Mouse (Mus musculus) liver (tissue): ENCODE results near the gene Wdr59.

Experiments used
- DNase-seq: peaks from one replicate; pipeline ENCODE4 v3.0.0-alpha.2; 2020; ENCODE audit warnings: mixed read lengths

Wdr59 gene

DNA sequence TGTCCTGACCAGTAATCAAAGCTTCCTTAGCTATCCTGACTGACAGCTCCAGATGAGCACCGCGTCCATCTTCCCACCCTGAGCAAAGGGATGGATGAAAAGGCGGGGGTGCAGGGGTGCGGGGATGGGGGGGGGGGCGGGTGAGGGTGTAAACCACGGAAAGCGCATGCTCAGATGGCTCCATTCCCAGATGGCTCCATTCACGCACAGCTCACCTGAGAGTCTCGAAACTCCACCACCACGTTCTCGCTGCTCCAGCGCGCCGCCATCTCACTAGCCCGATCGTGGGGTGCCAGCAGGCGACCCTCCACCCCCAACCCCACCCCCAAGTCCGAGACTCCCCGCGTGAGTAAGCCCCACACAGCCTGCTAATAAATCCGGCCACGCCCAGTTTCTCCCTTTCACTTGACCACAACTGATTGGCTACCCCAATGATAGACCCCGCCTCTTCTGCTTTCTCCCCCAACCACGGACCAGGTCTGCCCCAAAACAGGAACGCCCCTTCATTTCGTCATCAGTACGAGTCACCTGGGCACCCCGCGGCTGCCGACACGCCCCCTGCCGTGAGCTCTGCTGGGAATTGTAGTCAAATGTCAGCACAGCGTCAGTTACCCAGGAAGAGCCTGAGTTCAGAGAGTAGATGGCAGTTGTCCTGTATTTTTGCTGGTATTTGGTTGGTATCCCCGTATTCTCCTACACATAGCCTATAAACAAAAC, at the start of gene Wdr59:
Gene Wdr59 (minus strand): TSS at position 380 of the 717 bp plus-strand sequence.
- DNase-seq, result peak; percentile 96

DNA sequence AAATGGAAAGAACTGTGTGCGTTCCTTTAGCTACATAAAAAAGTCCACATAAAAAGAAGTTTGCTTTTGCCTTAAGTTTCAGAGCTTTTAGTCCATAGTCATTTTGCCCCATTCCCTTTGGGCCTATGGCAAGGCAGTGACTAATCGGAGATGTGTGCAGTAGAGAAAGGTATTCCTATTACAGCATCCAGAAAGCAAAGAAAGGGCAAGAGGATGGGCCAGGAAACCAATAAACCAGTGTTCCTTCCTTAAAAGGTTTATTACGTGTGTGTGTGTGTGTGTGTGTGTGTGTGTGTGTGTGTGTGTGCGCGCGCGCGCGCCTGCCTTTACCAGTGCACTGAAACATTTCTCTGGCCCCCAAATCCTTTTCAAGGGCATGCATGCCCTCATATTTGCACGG, 49.8 kb upstream of the Wdr59 start:
- no peak for DNase-seq

DNA sequence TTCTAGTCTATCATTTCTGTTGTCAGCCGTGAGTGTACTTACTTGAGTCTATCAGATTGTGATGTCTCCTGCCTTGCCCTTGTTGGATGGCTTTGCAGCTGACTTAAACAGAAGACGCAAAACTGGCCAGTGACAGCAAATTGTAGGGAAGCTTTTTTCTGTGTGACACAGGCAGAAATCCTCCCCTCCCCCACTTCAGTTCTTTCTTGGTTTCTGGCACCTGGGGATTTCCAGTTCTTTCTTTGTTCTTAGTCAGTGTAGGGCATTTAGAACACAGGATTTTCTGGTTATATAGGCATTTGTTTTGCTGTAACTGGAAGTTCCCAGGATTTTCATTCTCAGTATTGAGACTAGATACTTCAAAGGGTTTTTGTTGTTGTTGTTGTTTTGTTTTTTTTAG, 48.5 kb upstream of the Wdr59 start:
- DNase-seq, result no peak

DNA sequence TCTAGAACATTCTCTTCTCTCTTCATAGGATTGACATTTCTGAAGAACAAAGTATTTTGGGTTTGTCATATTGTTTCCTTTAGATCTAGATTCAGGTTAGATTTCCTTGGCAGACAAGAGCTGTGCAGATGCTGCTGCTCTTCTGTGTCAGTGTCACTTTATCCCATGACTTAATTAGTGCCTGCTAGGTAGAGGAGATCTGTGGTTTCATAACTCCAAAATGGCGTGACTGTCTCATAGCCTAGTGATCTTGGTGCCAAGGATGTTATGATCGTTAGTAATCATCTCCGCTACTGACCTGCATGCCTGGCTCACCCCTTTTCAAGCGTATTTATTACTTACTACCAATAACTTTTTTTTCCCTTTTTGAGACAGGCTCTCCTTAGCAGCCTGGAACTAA, 48.0 kb upstream of the Wdr59 start:
- DNase-seq, result no peak

DNA sequence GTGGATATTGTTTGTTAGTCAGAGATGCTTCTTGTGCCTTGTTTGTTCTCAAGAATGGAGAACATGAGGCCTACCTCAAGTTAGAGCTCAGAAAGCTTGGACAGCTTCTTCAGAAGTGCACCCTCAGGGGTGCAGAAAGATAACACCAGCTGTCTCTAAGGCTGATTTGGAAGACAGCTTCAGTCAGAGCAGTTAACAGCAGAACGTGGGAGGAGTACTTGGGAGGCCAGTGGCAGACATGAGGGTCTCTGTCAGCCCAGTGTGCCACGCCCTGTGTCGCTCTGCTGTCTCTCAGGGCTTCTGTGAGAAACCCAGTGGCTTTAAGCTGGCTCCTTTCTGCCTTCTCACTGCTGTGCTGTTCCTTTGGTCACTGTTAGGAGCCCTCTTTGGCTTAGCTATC, 46.1 kb upstream of the Wdr59 start:
- peak; percentile 60 for DNase-seq

DNA sequence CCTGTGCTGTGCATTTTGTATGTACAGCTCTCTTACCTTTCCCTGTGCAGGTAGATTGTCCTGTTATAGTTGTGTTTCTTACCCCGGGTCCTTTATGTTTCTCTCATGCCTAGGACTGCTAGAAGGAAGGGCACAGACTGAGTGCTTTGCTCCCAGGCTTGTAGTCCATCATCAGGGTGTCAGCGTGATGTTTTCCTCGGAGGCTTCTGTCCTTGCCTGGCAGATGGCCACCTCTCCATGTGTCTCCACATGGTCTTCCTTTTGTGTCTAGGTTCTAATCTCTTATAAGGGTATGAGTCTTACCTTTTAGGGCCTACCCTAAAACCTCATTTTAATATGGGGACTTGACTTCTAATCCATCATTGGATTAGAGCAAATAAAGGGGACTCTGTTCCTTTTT, 45.7 kb upstream of the Wdr59 start:
- no peak for DNase-seq

DNA sequence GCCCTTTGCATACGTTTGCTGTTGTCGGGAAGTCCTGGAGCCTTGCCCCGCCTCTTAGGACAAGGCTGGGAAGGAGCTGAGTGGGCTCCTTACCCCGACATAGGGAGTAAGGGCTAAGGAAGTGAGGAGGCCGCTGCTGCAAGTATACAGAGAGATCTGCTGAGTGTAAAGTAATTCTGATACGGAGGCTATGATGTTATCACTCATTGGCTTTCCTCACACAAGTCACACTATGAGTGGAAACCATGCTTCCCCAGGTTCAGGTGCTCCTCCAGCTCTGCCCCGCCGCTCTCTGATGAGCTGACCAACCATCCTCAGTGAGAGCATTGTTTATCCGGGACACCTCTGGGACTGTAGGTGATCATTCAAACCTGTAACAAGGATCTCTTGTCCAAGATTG, 44.4 kb upstream of the Wdr59 start:
- DNase-seq, result no peak

DNA sequence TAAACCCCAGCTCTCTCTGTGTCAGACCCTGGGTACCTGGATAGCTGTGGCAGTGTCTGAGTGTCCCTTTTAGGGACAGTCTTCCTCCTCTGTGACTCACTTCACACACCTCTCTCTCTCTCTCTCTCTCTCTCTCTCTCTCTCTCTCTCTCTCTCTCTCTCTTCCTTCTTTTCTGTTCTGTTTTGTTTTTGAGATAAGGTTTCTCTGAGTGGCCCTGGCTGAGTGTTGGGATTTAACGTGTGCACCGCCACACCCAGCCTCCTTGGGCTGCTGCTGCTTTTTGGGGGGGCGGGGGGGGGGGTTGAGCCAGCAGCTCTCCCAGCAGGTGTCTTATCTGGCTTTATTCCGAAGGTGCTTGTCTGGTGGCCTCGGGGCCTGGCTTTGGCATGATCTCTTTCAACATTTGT, 43.9 kb upstream of the Wdr59 start:
- peak; percentile 61 for DNase-seq

DNA sequence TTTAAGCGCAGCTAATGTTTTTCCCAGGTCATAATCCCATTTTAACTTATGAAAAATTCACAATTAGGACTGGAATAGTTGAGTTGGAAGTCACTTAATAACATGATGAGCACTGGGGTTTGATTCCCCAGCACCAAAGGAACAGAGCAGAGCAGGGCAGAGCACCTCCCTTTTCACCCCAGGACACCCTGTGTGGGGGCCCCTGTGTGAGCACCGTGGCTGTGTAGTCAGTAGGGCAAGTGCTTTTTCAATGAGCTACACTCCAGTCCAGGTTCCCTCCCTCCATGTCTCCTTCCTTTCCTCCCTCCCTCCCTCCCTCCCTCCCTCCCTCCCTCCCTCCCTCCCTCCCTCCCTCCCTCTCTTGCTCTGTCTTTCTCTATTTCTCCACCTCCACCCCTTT, 42.2 kb upstream of the Wdr59 start:
- no peak for DNase-seq

DNA sequence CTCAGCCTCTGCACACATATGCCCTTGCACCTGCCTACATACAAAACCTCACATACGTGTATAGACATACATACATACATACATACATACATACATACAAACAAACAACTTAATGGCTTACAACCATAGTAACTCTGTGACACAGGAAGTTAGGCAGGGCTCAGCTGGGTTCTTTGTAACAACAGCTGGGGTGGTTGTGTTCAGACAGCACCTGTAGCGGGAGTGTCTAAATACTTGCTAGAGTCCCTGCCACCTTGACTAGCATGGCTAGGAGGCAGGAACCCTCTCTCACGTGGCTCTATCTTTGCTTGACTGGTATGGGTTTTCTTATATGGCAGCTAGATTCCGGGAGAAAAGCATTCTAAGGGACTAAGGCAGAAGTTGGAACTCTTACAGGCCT, 41.8 kb upstream of the Wdr59 start:
- no peak for DNase-seq

DNA sequence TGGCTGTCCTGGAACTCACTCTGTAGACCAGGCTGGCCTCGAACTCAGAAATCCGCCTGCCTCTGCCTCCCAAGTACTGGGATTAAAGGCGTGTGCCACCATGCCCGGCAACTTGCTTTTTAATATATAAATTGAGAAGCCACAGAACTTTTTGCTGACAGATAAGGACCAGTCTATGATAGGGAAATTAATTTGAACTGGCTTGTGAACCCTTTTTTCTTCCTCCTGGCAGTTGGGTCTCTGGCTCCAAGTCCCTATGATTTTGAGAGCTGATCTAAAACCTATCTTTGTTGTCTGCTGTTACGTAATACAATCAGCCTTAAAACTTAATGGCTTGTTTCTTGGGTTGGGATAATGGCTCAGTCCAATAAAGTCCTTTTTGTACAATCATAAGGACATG, 41.2 kb upstream of the Wdr59 start:
- DNase-seq, result no peak

DNA sequence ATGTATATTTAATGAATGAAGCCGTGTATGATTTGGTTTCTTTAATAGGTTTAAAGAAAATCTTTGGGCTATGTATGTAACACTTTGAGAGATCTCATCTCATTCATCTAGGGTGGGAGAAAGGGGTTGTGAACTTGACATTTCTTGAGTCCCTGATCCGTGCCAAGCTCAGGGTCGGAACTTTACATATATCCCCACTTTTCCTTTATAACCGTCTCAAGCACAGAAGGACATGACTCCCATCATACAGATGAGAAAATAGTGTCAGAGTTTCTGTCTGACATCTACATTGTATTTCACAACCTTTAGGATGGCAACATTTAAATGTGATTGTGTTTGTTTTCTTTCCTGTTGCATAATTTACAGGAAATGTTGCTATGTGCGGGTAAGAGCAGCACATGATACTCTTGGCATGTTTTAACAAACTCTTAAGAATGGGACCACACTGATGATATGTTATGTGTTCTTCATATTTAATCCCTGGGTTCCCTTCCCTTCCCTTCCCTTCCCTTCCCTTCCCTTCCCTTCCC, 40.4 kb upstream of the Wdr59 start:
- DNase-seq, result no peak

DNA sequence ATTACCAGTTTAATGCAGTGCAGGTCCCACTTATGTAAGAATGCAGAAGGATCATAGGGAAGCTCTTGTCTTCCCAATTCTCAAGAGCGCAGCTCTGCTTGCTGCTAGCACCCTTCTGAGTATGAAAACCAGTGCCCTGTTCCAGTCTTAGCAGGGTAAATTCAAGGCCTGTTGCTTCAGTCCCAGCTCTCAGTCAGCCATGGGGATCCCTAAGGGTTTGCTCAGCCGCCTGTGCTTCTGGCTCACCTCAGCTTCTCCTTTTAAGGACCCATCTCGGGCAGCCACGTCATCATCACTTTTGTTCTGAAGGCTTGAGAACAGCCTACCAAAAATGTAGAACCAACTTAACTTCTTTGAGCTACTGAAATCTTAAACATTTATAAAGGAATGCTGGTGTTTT, 39.9 kb upstream of the Wdr59 start:
- DNase-seq, result no peak

DNA sequence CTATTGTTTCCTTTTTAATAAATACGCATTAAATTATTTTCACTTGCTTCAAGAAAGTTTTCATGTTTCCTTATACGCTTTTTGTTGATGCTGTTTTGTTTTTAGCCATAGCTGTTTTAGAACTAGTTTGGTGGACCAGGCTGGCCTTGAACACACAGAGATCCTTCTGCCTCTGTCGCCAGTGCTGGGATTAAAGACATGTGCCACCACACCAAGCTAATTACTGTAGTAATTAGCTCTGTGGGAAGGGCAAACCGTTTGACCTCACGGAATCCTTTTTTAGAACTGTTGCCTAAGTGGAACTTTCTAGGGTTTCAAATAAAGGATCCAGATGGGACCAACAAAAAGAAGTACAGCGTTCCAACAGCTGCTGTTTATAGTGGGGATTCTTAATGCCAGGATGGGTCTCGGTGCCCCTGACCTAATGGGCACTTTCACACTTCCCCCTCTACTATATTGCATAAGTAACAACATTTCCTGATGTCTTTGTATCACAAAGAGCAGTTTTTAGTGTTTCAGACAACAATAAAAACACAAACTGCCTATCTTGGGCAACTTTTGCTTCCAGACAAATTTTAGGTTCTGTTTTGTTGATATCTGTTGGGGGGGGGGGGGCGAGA, 29.7 kb upstream of the Wdr59 start:
- DNase-seq, result no peak

DNA sequence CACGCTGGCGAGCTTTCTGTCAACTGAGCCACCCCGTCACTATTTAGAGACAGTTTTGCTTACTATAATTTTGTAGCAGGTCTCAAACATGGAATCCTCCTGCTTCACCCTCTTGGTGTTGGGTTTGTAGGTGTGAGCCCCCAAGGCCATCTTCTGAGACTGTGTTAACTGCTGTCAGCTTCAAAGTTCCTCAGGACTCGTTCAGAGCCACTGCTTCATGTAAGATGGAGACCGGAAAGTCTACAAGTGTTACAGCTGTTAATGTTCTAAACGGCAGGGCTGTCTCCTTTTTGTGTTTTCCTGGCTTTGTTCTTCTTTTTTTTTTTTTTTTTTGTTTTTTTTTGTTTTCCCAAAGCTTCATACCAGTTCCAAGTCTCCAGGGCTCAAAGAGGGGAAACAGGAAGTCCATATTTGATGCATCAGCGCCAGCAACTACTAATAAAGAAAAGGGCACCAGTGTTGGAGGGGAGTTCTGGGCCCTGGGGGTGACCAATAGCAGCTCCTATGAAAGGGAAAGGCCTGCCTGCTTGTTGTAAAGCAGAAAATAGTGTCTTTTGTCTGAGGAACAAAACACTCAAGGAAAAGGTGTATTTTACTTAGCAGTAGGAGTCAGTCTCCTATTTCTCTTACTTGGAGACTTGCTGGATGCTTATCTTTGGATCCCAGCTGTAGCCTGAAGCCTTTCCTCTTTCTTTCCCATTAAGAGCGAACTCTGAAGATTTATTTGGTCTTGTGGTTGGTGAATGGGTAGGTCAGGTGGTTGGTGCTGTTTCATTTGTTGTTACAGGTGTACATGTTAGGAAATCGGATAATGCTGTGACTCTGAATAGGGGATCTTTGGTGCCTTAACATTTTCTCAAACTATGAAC, 28.3 kb upstream of the Wdr59 start:
- DNase-seq, result no peak

DNA sequence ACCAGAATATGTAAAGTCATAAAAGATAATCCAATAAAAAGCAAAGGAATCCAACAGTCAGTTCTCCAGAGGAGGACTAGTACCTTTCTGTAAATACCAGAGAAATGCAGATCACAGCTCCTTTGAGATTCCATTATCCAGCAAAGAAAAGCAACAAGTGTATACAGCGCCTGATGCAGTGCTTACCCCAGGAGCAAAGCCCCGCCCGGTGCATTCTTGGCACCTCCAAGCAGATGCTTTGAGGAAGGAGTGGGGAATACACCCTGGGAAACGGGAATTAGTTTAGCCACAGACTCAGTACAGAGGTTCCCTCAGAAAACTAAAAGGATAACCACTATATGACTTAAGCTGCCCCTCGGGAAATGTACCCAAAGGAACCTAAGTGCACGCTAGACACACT, 26.3 kb upstream of the Wdr59 start:
- DNase-seq, result no peak

DNA sequence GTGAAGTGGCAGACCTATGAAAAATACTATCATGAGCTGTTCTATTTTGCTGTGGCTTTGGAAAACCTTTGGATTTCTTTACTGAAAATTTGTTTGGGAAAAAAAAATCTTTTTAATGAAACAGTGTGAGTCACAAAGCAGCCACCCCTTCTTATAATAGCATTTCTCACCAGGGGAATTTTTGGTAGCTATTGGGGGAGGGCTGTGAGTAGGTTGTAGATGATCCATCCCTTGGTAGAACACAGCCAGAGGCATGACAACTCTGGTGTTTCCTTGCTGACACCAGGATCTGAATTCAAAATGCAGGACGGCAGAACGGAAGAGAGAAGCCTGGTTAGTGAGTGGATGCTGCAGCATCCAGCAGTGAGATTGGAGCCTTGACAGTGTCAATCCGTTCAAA, 25.3 kb upstream of the Wdr59 start:
- no peak for DNase-seq

DNA sequence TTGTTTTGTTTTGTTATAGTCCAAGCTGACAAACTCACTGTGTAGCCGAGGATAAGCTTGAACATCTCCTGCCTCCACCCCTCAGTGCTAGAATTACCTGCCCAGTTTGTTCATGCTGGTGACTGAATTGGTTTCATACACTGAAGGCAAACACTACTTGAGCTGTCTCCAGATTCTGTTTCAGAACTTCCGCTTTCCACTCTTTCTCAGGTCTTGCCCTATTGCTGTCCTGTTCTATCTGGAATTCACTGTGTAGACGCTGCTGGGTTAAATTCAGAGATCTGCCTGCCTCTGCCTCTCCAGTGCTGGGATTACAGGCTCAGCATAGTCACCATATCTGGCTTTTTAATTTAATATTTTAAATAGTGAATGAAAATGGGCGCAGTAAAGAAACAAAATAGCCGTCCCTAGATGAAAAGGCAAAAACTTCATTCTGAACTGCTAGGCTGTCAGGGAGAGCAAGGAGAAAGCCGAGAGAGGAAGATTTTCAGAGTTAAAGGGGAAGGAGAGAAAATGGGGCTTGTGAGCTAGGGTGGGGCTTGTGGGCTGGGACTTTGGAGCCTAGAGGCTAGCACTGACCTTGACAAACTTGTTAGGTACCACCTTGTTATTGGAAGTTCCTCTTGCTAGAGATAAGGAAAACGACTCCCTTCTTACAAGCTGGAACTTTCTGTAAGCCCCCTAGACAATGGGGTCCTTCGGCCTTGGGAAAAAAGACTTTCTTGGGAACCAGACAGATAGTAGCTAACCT, 23.7 kb upstream of the Wdr59 start:
- no peak for DNase-seq

DNA sequence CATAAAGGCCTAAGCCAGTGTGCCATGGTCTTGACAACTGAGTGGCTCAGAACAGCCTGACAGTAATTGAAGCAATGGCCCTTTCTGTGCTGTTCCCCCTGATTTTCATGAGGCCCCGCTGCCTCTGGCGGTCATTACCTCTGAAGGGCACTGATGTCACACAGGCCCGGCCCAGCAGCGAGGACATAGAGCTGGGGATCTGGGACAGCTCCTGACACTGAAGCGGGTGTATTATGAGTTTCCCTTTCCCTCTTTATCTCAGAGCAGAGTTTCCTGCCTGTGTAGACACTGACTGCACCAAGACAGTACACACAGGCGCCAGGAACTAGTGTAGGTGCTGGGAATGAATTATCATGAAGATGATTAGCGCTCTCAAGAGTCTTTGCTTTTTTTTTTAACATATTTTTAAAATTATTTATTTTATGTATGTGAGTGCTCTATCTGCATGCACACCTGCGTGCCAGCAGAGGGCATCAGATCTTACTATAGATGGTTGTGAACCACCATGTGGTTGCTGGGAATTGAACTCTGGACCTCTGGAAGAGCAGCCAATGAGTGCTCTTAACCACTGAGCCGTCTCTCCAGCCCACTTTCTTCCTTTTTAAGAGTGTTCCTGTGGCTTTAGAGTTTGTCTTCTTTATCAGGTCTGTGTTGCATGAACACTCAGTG, 22.0 kb upstream of the Wdr59 start:
- no peak for DNase-seq

DNA sequence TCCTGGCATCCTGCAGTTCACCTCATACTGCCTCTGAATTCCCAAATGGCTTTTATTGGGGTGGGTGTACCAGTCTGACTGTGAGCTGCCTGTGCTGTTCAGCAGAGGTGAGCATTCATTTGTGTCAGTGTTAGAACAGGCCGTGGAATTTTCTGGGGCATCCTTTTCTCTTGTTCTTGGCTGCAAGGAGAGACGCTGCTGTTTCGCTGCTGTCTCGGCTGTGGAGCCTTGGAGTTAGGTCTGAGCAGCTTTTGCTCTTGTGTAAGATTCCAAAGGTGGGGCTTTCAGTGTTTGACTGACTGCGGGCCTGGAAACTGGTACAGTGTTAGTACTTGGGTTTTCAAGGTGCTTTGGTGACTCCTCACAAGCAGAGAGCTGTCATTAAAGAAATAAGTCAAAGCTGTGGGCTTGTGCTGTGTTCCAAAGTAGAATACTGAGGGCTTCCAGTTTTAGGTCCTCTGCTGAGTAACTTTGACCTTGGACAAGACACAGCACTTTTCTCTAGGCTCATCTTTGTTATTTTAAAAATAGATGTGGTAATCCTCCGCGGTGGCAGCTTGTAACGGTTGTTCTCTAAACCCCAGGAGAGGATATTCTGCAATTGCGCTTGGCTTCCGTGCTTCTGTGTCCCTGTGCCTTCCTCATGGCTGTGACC, 17.7 kb upstream of the Wdr59 start:
- DNase-seq, result no peak

DNA sequence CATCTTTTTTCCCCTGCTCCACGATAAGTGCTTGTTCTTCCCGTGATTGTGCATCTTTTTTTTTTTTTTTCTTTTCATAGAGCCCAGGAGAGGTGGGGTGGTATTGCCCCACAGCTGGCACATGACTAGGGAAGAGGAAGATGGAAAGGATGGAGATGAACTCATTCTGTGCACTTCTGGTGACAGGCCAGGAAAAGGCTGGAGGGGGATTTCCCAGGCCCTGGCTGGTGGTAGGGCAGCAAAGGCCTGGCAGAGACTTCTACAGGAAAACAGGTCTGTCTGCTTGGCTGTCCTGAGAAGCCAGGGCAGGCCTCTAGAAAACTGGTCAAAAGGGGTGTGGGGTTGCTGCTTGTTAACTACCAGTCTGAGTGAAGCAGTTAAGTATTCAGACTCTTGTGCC, 16.3 kb upstream of the Wdr59 start:
- no peak for DNase-seq

DNA sequence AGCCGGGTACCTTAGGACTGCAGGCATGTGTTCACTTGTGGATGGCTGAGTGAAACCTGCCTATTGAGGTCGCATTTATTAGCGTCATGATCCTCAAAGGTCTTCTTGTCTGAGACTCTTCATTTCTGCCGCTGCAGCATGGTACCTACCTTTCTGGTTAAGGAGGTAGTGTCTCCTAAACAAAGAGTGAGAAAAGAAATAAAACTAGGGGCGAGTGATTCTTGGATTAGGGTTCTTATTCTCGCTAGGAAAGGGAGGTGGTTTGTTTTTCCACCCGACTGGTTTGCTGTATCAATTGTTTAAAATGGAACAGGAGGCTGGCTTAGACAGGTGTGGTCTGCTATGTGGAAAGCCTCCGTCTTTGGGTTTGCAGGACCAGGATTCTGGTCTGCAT, 15.9 kb upstream of the Wdr59 start:
- DNase-seq, result no peak
